Mouse (Mus musculus): ENCODE measurements around the gene Heatr6.

Heatr6 gene

DNA sequence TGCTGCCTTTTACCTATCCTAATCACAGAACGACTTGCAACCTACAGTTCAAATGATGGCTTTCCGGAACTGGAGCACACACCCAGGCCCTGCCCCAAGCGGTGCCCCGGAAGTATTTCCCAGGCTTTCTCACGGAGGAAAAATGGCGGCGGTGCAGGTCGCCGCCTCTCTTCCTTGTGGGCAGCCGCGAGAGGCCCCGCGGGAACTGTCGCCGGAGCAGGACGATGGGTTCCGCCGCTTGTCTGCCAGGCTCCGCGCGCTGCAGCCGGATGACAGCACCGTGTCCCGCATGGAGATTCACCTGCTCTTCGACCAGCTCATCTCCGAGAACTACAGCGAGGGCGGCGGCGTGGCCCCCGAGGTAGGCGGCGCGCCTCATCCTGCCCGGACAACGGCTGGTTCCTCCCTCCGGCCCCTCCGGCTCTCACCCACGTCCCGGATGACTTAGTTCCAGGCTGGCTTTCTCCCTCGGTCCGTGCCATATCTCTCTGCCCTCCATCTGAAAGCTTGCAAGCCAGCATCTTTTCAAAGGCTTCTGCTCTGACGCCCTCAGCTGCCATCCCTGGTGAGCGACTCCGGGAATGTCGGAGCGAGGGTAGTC, at the start of gene Heatr6:
TSS of gene Heatr6 (plus strand) at position 116 of the 601 bp plus-strand sequence.
- DNase-seq (ENCODE audit: low spot score in 2 of 2) = peak; percentile 86 to 91

DNA sequence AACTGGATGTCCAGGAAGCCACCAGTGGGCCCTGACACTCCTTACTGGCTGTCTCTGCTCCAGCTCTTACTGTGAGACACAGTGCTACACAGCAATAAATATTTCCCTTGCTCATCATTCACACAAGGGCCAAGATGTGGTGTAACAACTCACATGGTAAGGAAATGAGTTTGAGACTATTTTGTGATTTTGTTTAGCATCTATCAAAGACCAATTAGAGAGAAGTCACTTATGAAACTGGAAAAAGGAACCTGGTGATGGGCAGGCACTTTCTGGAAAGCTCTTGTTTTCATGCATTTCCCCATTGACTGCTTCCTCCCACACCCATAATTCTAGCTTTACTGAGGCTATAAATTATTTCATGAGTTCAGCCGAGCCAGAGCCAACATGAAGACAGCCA, 49.8 kb upstream of the Heatr6 start, which contains the start of gene Wfdc17:
TSS of gene Wfdc17 (plus strand) at position 287 of the 400 bp plus-strand sequence.
- DNase-seq (ENCODE audit: low spot score in 2 of 2) = no peak

DNA sequence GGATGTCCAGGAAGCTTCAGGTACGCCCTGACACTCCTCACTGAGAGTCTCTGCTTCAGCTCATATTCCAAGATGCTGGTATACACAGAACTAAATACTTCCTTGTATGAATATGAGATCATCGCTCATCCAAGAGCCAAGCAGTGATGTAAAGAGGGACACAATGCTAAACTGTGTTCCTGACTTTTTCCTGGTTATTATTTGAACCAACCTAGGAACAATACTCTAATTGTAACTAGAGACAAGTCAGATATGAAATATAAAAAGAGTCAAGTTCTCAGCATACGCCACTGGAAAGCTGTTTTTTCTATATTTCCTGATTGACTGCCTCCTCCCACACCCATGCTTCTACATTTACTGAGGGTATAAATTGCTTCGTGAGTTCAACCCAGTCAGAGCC, 44.8 kb upstream of the Heatr6 start, which contains the start of gene Wfdc18:
TSS of gene Wfdc18 (plus strand) at position 301 of the 400 bp plus-strand sequence.
- peak in 1 of 2 experiments; percentile 1 for DNase-seq (ENCODE audit: low spot score in 2 of 2)

DNA sequence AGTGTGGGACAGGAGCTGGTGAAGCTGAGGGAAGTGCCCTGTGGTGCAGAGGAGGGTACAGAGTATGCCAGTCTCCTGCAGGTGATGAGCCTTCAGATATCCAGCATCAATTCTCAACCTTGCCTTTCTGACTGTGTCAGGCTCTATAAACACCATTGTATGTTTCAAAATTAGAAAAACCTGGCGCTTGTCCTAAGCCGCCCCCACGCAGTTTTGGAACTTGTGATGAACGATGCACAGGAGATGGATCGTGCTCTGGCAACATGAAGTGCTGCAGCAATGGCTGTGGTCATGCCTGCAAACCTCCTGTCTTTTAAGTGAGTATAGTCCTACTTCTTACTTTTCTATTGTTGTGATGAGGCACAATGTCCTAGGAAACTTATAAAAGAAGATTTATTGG, 43.8 kb upstream of the Heatr6 start:
- peak; percentile 10 to 32 for DNase-seq (ENCODE audit: low spot score in 2 of 2)

DNA sequence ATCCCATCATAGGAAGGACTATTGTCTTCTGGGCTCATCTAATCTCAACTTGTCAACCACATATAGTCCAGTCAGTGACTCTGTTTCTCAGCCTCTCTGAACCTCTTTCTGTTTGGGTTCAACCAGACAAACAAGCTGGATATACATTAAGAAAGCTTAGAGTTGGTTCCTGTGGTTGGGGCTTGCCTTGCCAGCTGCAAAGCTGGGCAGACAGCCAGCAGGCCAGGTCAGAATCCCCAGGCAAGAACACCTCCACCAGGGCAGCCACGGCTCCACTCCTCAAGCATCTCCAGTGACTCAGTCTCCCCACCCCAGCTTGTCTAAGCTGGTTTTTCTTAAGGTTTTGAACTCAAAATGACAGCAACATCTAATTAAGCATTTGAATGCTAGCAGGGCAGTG, 40.8 kb upstream of the Heatr6 start:
- no peak for DNase-seq (ENCODE audit: low spot score in 2 of 2)

DNA sequence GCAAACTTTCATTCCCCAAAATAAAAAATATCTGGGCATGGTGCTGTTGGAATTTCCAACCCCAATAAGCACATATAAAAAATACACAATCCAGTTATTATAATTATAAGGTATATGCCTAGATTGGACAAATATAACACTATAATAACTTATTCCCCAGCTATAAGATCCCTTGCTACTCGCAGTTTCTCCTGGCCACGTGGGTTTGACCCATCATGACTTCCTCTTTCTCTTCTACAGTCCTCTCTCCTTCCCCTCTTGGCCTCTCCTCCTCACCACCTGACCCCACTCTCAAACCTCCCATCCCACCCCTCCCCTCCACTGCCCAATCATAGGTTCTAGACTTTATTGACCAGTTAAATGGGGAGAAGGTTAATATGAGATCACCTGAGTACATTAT, 39.6 kb upstream of the Heatr6 start:
- DNase-seq (ENCODE audit: low spot score in 2 of 2) = no peak

DNA sequence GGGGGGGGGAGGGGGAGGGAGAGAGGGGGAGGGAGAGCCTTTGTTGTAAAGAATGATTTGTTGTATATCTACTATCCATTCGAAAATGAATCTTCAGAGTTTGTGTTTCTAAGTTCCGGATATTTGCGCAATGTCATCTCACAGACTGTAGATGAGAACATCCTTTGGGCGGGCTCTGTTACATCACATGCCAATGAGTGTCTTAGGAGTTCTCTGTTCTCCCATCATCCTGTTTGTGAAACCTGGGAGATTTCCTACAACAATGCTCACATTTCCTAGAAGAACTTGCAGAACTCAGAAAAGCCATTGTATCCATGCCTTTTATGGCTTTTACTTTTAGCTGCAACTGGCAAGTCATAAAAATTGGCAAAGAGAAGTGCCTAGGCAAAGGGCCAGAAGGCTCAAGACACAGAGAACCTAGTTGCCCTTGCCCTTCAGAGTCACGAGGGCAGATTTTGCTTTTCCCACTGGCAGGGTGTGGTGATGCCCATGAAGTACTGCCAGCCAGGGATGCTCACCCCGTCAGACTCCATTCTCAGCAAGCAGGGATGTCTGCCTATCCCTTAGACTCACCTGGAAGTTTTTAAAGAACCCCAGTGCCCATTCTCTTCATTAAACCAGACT, 36.3 kb upstream of the Heatr6 start:
- no peak for DNase-seq (ENCODE audit: low spot score in 2 of 2)

DNA sequence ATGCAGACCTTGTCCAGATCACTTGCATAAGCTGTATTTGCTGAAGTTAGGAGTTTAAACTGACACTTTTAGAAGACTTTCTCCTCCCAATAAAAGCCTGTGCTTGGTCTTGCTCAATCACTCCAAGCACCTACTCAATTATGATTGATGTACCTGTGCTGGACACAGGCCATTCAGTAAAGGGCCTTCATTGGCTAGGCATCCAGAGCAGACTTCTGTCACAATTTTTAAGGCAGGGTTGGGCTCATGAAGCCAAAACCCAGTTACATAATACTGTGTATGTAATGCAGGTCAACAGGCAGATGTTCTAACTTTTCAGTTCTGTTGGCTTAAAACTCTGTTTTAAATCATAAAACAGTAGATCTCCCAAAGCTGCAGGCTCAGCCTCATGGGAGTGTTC, 32.7 kb upstream of the Heatr6 start:
- no peak for DNase-seq (ENCODE audit: low spot score in 2 of 2)

DNA sequence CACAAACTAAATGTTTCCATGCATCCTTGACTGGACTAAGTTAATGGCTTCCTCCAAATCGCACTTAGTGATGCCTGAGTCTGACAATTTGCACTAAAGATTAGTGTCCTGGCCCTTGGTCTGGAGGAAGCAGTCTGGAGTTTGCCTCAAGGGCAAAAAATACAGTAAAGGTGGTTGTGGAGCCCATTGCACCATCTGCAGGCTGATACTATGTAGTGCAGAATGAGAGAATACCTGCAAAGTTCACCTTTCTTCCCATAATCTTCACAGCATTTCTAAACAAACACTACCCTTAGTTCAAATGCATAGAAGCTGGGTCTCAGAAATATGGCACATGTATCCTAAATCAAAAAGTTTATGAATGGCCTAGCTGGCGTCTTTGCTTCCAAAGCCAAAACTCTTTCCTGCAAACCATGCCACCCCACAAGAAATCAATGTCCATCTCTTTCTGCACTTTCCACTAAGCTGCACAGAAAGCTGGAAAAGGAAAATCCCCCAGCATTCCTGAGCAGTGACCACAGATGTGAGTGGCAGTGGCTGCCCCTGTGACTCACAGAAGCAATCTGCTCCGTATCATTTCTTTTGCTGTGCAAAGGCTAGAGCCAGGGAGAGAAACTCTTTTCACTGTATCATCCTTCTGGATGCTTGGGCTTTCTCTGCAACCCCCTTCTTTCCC, 24.6 kb upstream of the Heatr6 start:
- DNase-seq (ENCODE audit: low spot score in 2 of 2) = peak in 1 of 2 experiments; percentile 1

DNA sequence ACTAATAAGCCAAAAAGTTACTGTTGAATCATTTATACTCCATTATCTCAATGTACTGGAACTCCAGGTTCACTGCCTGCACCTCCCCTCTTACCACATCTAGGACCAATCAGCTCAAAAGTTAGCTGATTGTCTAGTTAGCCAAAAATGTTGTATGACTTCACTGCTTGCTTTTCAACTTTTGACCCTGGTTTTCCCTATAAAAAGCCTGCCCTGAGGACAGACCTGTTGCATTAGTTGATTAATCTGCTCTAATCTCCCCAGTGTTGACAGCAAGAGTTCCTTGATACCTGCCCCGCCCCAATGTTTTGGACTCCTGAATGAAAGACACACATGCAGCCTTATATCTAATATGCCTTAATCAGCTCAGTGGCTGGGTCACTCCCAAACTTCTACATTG, 22.4 kb upstream of the Heatr6 start:
- no peak for DNase-seq (ENCODE audit: low spot score in 2 of 2)

DNA sequence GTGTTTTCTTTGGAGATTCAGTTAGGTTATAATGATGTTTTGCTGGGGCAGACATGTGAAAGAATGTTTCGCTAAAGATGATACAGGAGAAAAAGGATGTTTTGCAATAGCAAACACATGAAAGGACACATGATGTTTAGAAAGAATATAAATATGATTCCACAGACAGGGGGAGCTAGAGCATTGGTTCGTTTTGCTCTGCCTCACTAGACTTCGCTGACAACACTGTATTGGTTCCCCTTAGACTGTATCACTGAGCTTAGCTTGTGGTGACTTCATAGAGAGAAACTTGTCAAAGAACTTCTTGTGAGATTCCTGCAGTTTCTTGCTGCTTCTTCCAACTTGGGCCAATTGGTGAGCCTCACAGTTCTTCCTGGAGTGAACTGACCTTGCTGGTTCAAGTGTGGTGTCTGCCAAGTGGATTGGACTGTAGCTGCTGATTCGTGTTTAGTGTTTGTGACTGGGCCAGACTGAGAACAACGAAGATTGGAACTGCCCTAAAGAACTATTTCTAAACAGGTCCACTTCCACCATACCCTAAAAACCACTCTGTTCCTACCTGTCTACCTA, 20.3 kb upstream of the Heatr6 start:
- DNase-seq (ENCODE audit: low spot score in 2 of 2) = no peak

DNA sequence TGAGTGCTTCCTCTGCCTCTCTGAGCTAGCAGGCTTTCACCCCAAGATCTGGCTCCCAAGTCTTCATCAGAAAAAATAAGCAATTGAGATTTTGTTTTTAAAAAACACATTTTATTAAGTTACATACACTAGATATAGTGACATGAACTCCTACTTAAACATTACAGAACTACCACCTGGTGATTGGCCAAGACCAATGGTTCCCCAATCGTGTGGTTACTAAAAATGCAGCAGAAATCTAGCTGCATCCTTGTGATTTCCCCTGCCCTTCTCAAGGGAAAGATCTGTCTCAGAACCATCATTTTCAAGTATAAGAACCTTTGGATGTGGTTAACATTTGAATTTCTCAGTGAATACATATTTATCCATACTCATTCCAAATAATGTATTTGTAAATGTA, 19.3 kb upstream of the Heatr6 start:
- no peak for DNase-seq (ENCODE audit: low spot score in 2 of 2)

DNA sequence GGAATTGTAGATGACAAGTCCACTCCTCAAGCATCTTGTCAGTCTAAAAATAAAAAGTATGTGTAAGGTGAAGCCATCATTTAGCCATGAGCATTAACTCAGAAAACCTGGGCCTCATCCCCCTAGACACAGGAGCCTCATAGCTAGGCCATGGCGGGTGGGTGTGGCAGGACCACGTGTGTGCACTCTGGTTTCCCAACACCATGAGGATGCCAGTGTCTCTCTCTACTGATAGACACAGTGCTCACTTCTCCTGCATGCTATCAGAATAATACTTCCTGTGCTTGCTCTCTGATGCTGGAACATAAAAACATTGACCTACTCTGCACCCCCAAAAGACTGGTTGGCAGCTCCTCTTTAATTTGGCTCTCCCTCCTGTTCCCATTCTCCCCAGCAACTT, 17.6 kb upstream of the Heatr6 start:
- DNase-seq (ENCODE audit: low spot score in 2 of 2) = no peak

DNA sequence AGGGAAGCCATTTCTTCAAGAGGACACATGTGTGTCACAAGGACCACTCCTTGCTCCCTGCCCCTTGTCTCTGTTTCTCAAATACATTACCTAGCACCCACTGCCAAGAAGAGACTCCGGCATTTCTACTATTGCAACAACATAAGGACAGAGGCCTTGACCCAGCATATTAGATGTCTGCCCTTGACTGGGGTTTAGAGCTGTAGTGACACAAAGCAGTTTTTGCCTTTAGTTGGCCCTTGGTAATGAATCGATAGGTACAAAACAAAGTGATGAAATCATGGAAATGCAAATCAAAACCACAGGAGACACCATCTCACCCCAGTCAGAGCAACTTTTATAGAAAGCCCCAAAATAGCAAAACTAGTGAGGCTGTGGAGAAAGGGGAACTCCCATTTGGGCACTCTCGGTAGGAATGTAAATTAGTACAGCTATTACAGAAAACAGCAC, 16.4 kb upstream of the Heatr6 start:
- no peak for DNase-seq (ENCODE audit: low spot score in 2 of 2)

DNA sequence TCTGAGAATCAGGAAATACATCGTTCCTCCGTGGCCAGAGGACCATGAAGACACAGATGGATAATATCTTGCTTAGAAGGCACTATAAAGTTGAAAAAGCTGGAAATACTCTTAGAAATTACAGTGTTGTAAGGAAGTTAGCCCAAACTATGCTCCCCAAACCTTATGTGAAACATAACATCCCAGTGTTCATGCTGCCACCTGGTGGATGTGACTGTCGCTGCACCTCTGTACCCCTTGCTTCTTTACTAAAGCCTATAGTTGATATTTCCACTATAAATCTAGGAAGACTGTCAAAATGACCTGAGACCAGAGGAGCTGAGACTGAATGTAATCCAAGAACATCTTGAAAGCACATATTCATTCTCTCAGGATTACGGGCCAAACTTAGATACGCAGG, 14.3 kb upstream of the Heatr6 start:
- DNase-seq (ENCODE audit: low spot score in 2 of 2) = peak; percentile 76 to 89

DNA sequence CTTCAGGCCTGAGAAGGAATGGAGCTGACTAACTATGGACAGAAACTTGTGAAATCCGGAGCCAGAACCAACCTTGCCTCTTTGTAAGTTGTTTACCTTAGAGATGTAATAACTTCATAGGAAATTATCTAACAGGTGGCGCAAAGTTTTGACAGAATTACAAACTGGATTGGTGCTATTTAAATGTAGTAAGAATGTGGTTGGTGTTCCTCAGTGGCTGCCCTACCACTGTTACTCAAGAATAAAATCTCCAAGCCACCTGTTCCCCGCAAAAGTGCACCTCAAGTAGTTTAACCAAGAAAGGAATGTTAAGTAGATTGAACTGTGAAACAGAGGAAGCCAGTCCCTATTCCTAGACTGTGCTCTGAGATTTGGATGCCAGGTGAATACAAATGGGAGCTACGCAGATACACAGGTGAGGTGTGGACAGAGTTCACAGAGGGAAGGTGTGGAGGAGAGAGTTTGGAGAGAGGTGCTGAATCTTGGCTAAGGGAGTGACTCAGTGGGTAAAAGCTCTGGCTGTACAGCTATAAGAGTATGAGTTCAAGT, 13.0 kb upstream of the Heatr6 start:
- DNase-seq (ENCODE audit: low spot score in 2 of 2) = no peak

DNA sequence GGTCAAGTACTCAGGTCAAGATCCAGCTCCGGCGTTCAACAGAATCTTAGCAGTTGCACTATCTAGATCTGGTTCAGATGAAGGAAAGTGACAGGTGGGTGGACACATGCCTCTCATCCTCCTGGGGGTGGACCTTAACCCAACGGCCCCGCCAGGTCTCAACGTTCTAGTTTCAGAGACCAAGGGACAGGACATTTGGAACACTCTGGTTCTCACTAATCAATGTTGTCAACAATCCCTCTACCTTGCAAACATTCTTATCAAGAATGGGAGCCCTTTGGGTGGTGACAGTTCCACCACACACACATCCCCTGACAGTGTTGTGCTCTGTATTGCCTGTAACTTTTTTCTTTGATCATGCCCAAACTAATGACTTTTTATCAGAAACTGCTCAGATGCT, 11.7 kb upstream of the Heatr6 start:
- no peak for DNase-seq (ENCODE audit: low spot score in 2 of 2)

DNA sequence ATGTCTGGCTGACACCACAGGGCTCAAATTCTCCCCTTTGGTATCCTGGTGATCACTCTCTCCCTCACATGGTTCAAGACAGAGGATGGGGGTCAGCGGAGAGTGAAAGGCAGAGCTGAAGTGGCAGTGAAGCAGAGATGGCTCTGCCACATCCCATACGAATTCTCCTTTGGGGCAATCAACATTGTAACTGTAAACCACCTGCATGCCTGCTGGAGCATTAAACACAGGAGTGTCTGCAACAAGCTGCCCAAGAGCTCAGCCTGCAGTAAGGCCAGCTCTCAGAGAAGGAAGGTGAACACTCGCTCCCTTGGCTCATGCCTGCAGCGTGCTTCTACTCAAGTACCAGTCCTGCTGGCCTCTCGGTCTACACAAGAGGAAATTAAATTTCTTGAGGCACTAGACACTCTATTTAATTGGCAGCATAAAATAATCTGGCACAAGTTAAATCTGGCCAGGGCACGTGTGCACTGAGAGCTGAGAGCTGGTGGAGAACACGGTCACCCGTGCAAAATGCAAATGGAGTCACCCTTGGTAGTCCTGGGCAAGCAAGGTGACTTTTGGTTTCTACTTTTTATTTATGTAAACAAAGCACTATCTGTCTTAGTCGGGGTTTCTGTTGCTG, 10.7 kb upstream of the Heatr6 start:
- DNase-seq (ENCODE audit: low spot score in 2 of 2) = no peak

DNA sequence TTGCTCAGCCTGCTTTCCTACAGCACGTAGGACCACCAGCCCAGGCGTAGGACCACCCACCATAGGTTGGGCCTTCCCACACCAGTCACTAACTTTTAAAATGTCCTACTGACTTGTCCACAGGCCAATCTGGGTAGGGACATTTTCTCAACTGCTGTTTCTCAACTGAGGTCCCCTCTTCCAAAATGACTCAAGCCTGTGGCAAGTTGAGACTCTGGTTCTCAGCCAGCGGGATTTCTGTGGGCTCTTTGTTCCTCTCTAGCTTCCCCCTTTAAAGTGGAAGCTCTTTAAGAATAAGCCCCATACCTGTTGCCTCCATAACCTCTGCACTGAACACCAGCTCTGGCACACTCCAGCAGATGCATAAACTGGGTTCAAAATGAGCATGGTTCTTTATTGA, 10.0 kb upstream of the Heatr6 start:
- no peak for DNase-seq (ENCODE audit: low spot score in 2 of 2)

DNA sequence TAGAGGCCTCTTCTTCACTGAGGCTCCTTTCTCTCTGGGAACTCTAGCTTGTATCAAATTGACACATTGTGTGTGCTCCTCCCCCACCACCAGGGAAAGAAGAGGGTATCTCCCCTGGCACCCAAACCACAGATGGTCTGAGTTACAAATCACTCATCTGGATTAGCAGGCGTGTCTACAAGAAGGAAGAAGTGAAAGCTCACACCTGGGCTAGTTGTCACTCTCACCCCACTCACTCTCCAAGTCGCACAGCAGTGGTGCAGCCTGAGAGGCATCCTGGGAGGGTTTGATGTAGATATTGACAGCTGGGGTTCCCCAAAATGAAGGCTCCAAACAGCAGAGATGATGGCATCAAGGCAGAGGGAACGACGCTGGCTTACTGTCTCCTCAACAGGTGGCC, 7.3 kb upstream of the Heatr6 start:
- no peak for DNase-seq (ENCODE audit: low spot score in 2 of 2)

DNA sequence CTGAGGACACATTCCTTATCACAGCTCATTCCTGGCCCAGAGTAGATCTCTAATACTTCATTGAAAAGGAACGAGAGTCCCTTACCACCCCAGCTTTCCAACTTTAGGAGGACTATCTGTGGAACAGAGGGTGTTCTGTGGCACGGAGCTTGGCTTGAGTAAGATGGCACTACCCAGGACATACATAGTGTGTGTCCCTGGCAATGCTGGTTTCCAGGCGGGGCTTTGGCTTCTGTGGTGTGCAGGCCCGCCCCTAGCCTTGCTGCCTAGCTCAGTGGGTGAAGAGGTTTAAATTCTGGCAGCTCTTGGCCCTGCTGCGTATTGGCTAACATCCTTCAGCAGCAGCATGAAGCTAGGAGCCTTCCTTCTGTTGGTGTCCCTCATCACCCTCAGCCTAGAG, 6.8 kb upstream of the Heatr6 start, which contains the start of gene Wfdc21:
TSS of gene Wfdc21 (plus strand) at position 260 of the 400 bp plus-strand sequence.
- no peak for DNase-seq (ENCODE audit: low spot score in 2 of 2)
